Mouse (Mus musculus) mouse trophoblast stem cell (cell line): Measurements from ENCODE around the gene Sema4g.

ENCODE experiments used
- in situ Hi-C, 2 experiments: fragments of 300-500 bp; cut with MseI, MboI; formaldehyde crosslinking; loops; 2 replicates in 1 of 2; 3 replicates in 1 of 2; pipeline ENCODE4 v1.15.1; 2025

Gene Sema4g

GRCm38 (mm10) chr19:45048644-45049365 lies 59.9 kb downstream of the Sema4g start:
- in situ Hi-C loops = no loop called here

GRCm38 (mm10) chr19:45049523-45049922 lies 60.6 kb downstream of the Sema4g start:
- in situ Hi-C loops = no loop called here
